Mouse (Mus musculus) gastrocnemius, postnatal 36 days (tissue): ENCODE data around the gene Stxbp1. TPM values are rescaled to one million over a fixed set of nuclear protein-coding genes. Genes with fewer than 3 reads are reported as not detected.
"Not testable (repeated sequence)": the region's sequence is repeated elsewhere in the genome, so short reads cannot be mapped to it uniquely, and the experiment has no call there.

ENCODE experiments used
- DNase-seq, 2 experiments: peaks; one replicate each; pipeline ENCODE4 v3.0.0; 2022
- intact Hi-C: fragments of 180-260 bp; cut with DNase I; formaldehyde crosslinking; loops from one replicate; pipeline ENCODE4 v1.15.1; 2025
- total RNA-seq, 2 experiments: library from RNA; stranded (reverse); gene quantifications; 2 replicates each; pipeline ENCODE4 v1.2.3; 2021

Gene Stxbp1
- total RNA-seq, 2 experiments from 2014 or later, result 2.2 to 3.6 TPM

DNA sequence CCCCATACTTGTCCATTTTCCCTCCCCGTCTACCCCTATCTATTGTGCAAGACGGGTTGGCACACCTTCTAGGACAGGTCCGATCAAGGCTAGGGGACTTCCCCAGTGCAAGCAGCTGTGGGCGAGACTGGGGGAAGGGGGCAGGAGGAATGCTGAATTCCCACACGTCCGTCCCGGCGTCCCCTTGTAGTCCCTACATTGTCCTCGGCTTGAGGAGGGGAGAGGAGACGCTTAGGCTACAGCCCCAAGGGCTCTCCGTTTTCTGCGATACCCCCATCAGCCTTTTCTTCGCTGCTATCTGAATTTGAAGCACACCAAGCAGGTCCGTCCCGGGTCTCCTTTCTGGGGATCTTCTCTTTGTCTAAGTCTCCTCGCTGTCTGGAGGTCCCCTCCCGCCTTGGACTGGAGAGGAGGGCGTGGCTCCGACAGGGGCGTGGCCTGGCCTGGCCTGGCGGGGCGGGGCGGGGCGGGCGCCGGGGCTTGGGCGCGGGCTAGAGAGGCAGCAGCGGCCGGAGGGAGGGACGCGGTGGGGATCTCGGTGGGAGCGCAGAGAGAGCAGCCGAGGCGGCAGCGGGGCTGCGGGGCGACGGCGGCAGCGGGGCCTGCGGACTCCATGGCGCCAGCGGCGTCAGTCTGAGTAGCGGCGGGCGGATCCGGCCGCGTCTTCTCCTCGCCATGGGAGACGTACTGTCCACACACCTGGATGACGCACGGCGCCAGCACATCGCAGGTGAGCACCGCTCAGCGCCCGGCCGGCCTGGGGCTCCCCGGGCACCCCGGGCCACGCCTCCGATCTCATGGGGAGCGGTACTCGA is 28.8 kb upstream of the Stxbp1 start, which contains the start of gene Fam129b:
Gene Fam129b (plus strand): TSS at position 440 of the 815 bp plus-strand sequence.
- peak; percentile 79 to 85 for DNase-seq
- intact Hi-C loops, result no loop called here

DNA sequence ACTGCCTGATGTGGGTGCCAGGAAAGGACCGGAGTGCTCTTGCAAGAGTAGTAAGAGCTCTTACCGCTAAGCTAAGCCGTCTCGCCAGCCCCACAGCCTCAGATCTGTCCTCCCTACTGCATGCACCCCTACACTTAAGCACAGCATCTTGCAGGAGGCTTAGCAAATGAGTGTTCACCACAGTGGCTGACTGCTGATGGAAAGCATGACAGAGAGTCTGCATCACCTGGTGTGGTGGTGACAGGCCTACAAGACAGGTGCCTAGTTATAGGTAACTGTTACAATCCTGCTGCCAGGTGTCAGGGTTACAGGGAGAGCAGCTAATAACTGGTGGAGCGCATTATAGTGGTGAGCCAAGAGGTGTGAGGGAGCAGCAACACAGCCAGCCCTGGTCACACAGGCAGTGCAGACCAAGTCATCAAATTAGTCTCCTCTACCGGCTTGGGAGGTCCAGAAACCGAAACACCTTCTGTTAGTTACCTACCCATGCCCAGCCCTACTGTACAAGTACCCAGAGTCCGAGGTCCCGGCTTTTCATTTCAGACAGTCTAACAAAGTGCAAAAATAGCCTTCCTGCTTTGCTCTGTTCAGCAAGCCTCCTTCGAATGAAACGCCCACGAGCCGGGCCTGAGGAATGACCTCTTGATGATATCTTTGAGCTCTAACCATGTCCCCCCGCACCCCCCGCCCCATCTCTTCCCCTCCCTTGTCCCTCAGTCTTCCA is 28.1 kb upstream of the Stxbp1 start:
- peak in 1 of 2 experiments; percentile 17 for DNase-seq
- intact Hi-C loops, result no loop called here

DNA sequence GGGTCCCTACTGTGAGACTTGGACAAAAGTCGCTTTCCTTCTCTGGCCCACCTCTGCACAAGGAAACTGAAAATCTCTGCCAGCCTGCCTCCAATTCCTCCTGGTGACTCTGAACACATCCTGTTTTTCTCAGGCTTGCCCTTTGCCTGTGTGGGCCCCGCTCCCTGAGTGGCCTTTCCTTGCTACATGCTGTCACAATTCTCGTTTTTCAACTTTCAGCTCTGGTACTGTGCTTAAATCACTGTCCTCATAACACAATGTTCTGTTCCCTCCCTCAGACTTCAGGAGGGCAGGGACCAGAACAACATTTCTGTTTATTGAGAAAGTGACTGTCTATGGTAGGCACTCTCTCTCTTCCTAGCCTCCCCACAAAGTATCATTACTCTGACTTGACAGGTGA is 27.0 kb upstream of the Stxbp1 start:
- DNase-seq, result peak in 1 of 2 experiments; percentile 11
- intact Hi-C loops, result no loop called here

DNA sequence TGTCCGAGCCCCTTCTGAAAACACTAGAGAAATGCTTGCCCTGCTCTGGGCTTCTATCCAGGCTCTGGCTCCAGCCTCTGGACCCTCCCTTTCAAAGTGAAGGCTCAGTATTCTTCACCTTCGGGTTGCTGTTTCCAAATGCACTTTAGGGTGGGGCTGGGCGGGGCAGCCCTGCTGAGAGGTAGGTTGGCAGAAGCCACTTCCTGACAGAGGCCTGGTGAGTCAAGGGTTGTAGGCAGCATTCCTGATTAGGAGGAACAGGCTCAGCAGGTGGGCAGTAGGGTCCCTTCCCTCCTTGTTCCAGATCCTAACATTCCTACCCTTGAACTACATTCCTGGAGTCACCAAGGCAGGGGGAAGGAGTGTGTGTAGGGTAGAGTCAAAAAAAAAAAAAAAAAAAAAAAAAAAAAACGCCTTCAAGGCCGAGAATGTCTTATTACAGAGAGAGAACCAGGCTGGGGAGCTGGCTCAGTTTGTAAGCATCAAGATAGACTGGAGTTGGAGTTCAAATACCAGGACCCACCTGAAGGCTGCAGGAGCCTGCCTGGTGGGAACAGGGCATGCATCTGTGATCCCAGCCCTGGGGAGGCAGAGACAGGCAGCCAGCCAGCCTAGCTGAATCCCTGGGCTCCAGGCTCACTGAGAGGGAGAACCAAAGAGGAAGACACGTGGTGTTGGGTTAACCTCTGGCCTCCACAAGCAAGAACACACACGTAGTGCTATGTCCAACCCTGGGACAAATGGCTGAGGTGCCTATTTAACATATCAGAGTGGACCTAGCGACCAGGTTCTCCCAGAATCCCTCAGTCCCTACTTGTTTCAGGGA is 23.4 kb upstream of the Stxbp1 start:
- intact Hi-C loops, result loop anchor here (2.0 kb wide), 1 partner anchor 44 kb away; no protein-coding TSS in a partner anchor

DNA sequence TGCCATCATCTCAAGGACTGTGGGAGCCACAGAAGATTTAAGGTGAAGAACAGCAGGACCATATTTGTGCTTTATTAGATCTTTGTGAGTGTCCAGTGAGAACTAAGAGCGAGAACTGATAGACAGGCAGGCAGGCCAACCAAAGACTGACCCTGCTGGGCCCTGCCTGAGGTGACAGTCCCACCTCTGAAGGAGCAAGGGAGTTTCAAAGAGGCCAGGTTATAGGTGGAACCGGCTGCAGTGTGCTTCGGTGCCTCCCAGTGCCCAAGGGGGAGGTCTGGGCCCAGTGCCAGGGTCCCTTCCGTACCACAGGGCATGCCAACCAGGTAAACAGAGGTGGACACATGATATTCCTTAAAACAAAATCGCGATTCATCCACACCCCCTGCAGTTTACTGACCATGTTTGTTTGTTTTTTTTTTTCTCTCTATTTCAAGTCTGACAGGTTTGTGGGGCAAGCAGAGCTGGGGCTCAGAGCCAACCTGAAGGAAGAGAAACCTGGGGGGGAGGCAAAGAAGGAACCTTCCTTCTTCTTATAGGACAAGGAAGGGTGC is 22.8 kb upstream of the Stxbp1 start:
- intact Hi-C loops, result loop anchor here (2.0 kb wide), 1 partner anchor 45 kb away; no protein-coding TSS in a partner anchor
- no peak for DNase-seq

More for the DNA sequence above, 23.4 kb upstream of the Stxbp1 start:
- no peak for DNase-seq

DNA sequence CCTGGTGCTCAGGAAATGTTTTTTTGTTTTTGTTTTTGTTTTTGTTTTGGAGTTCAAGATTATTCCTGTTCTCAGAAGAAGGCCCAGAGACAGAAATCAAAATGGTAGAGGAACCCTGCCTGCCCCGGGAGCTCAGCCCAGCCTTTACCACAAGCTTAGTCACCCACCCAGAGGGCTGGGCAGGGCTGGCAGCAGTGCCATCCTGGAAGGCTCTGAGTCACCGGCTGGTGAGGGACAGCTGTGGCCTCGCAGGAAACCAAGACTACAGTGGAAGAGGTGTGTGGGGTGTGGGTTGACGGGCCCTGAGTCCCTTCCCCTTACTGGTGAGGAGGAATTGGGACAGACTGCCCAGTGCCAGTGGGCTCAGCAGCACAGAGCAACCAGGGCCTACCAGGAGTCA is 20.3 kb upstream of the Stxbp1 start:
- no peak for DNase-seq
- intact Hi-C loops, result no loop called here

DNA sequence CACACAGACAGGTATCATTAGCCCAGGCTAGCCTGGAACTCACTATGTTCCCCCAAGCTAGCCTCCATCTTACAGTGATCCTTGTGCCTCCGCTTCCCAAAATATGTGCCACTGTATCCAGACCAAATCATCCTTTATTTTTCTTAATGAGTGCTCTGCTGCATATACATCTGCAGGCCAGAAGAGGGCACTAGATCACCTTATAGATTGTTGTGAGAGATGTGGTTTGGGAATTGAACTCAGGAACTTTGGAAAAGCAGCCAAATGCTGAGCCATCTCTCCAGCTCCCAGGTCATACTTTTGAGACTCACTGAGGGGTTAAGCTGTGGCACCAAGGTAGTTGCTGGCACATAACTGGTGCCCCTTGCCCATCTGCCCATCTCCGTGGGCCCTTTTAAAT is 17.7 kb upstream of the Stxbp1 start:
- intact Hi-C loops, result loop anchor here (1.0 kb wide), 2 partner anchors 48 to 64 kb away; no protein-coding TSS in a partner anchor

DNA sequence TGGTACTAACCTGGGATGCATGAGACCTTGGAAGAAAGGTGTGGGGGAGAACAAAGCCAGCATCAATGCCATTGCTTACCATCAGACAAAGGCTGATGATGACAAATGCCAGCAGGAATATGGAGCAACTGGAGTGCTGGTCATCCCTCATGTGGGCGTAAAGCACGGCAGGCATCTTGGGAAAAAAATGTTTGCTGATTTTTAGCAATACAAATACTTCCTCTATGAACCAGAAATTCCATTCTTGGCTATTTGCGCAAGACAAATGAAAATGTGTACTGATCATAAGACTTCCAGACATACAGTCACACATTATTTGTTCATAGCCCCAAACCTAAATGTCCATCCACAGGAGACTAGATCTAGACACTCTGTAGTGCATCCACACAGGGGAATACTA is 16.3 kb upstream of the Stxbp1 start:
- DNase-seq, result no peak

More for the DNA sequence above, 17.7 kb upstream of the Stxbp1 start:
- DNase-seq, result no peak

DNA sequence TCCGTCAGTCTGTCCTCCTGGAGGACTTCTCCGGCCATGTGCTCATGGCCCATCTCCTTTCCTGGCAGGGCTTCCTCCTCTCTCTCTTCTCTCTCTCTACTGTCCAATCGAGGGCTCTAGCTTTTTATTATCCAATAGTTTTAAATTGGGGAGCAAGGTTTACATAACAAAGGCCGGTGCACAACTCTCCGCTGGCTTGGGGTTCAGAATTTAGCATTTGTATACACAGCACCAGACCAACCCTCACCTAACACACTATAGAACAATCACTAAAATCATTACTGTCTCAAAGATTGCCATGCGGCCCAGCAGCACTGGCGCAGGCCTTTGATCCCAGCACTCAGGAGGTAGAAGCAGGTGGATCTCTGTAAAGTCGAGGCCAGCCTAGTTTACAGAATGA is 13.8 kb upstream of the Stxbp1 start:
- intact Hi-C loops, result no loop called here
- DNase-seq, result no peak

More for the DNA sequence above, 16.3 kb upstream of the Stxbp1 start:
- intact Hi-C loops, result no loop called here

DNA sequence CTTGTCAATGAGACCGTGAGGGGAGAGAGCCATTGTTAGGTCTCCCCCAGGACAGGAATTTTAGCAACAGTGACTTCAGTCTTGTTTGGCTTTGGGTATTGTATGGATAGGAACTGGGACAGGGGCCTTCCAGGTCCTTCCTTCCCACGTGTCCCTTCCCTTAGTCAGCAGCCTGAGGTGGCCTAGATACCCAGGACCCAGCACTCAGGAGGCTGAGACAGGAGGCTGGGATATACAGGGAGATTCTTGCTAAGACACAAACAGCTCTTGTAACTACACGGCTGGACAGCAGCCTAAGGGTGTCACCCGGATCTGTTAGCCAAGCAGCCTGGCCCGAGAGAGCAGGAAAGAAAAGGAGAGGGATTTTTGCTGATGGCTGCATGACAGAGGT is 12.6 kb upstream of the Stxbp1 start:
- intact Hi-C loops, result no loop called here

DNA sequence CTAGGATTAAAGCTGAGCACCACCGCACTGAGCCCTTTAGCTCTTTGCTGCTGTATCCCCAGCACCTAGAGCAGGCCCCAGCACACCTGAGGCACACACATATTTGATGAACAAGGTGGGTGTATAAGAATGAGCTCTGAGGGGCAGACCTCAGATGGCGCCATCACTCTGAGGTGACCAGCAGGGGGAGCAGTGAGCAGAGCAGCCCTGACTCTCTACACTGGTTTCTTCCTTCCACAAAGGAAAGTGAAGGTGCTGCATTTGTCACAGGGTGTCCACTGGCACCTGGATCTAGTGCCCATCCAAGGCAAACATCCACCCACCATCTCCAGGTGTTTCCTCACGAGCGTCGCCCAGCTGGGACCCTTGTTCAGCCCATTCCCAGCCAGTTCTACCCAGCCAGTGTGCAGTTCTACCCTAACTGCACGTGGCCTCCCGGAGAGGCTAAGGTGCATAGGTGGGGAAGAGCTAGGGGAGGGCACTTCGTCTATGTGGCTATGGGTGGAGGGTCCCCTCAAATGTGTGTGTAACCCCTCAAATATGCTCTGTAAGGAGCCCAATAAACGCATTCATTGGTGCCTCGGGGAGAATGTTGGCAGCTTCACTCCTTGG is 12.1 kb upstream of the Stxbp1 start:
- intact Hi-C loops, result no loop called here
- no peak for DNase-seq

More for the DNA sequence above, 12.6 kb upstream of the Stxbp1 start:
- no peak for DNase-seq

DNA sequence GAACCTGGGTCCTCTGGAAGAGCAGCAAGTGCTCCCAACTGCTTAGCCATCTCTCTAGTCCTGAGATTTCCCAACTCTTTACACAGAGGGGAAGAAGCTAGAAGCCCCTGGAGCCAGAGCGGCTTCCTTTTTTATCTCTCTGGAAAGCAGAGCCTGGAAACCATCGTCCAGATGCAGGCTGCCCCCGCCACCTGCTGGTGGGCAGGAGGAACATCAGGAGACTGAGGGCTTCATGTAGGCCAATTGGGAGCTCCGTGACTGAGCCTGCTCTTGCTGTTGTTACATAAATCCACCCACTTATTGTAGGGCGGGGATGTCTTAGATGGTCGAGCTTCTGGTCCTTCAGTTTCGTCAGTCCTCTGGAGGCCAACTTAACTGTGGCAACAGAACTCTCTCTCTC is 10.5 kb upstream of the Stxbp1 start:
- DNase-seq, result peak; percentile 73 to 76
- intact Hi-C loops, result no loop called here

DNA sequence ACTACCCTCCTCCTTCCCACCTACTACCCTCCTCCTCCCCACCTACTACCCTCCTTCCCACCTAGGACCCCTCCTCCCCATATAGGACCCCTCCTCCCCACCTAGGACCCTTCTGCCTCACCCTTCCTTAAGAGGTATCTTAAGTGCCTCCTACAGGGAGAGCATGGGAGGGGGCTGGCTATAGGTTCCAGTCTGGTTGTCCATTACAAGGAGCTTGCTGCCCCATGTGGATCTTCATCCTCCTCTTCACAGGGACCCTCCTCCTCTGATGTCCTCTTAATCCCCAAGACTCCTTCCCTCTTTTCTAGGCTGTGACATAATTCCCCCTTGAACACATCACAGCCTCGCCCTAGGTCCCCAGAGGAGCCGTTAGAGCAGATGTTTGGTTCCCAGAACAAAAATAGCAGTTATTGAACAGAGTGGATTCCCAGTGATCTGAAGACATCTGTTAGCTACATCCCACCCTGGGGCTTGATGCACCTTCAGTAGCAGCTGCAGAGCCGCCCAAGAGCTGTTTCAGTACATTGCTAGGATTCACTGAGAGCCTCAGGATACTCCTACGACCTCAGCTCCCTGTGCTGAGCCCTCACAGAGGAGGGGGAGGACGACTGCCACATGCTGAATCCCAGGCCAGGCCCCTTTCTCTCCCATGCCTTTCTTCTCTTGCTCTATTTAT is 8.9 kb upstream of the Stxbp1 start:
- intact Hi-C loops, result loop anchor here (2.0 kb wide), 1 partner anchor 77 kb away; no protein-coding TSS in a partner anchor
- no peak for DNase-seq

DNA sequence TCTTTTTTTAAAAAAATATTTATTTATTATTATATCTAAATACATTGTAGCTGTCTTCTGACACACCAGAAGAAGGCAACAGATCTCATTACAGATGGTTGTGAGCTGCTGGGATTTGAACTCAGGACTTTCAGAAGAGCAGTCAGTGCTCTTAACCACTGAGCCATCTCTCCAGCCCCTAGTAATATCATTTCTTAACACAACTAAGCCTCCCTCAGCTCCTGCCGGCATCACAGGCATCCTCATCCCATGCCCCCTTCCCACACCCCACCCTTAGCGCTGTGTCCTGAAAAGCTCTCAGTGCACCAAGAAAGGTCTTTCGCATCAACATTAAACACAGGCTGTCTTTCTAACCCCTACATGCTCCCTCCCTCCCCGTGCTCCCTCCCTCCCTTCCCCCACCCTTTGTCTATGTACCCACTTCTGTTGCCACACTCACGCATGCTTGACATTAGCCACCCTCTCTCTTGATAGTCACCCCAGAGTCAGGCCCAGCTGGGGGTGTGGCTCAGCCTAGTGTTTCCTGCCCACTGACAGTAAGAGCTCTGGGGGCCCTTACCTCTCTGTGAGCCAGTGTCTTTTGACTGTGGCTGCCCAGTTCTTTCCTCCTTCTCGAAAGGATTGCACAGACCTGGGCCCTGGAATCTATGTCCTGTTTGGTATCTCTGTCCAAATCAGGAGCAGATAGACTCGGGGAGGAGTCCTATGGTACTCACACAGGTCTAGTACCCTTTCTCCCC is 8.2 kb upstream of the Stxbp1 start:
- intact Hi-C loops, result loop anchor here (2.0 kb wide), 1 partner anchor 76 kb away; no protein-coding TSS in a partner anchor
- DNase-seq, result no peak

DNA sequence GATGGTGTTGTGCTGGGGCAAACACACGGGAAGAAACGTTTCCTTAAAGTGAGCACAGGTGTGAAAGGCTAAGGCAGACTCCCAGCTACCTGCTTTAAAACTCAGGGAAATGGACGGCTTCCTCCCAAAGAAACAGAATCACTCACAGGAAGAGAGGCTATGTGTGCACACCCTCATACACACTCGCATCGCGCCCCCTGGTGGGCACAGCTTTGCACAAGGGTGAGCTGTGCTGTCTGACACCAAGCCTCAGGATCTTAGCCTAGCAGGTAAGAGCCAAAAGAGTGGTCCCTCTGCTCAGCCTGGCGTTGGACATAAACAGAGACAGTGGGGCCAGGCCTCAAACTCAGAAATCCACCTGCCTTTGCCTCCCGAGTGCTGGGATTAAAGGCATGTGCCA is 7.2 kb upstream of the Stxbp1 start:
- intact Hi-C loops, result loop anchor here (2.0 to 5.0 kb wide), 2 partner anchors 75 to 142 kb away; partner anchors contain the start of gene Cdk9

DNA sequence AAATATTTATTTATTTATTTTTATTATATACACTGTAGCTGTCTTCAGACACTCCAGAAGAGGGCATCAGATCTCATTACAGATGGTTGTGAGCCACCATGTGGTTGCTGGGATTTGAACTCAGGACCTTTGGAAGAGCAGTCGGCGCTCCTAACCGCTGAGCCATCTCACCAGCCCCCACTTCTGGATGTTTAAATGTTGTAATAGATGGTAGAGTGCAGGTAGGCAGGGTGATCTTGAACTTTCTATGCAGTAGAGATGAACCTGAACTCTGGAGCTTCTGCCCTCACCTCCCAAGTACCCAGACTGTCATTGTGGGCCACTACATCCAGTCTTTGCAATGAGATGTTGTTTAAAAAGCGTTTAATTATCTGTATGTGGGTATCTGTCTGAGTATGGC is 6.7 kb upstream of the Stxbp1 start:
- intact Hi-C loops, result loop anchor here (2.0 to 5.0 kb wide), 3 partner anchors 31 to 141 kb away; partner anchors contain the start of gene Cdk9
- DNase-seq, result not testable (repeated sequence)

More for the DNA sequence above, 7.2 kb upstream of the Stxbp1 start:
- peak; percentile 87 to 90 for DNase-seq

DNA sequence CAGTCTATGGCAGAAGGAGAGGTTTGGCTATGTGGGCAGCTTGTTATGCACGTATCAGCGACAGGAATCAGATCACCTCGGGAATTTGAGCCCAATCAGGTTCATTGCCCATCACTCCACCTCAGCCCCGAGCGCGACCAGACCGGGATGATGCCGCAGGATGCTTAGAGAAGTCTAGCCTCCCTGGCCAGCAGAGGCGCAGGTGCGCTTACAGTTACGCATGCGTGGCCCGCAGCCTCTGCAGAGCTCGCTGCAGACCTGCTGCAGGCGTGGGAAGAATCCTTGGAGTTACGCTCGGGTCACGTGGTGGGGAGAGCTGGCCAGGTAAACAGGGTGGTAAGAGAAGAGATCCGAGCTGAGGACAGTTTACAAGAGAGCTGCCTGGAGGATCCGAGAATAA is 5.1 kb upstream of the Stxbp1 start:
- no peak for DNase-seq
- intact Hi-C loops, result loop anchor here (2.0 to 5.0 kb wide), 2 partner anchors 29 to 140 kb away; partner anchors contain the start of gene Cdk9

DNA sequence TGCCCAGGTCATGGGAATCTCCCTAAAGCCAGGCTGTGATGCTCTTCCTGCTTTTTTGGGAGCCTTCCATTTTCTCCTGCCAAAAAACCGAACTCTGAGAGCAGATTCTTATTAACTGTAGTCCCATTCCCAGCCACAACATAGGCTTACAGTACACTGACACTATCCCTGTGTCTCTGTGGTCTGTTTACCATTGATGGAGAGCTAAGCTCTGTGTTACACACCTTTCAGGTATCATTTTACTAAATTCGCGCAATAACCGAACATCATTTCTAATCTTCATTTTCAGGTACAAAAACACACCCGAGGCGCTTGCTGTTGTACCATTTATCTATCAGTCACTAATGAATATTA is 400 bp upstream of the Stxbp1 start:
- no peak for DNase-seq
- intact Hi-C loops, result no loop called here
